Mouse (Mus musculus): ENCODE results near the gene Mycbp2.

Mycbp2 gene

DNA sequence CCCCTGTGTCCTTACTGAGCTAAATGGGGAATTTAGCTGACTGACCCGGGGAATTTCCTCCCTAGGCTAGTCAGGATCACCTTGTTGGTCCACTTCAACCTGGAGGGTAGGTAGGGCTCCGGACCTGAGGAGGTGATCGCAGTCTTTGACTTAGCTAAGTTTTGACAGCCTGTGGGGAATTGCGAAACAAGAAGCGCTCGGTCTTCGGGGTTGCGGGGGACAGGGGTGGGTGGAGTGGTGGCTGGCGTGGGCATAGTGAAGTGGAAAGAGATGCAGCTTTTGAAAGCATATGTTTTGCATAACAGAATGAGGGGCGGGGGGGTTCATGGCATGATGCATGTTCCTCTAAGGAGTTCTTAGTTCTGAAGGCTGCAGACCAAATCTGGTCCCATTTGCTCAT lies 275.8 kb downstream of the Mycbp2 start:
- peak; percentile 33 for DNase-seq

DNA sequence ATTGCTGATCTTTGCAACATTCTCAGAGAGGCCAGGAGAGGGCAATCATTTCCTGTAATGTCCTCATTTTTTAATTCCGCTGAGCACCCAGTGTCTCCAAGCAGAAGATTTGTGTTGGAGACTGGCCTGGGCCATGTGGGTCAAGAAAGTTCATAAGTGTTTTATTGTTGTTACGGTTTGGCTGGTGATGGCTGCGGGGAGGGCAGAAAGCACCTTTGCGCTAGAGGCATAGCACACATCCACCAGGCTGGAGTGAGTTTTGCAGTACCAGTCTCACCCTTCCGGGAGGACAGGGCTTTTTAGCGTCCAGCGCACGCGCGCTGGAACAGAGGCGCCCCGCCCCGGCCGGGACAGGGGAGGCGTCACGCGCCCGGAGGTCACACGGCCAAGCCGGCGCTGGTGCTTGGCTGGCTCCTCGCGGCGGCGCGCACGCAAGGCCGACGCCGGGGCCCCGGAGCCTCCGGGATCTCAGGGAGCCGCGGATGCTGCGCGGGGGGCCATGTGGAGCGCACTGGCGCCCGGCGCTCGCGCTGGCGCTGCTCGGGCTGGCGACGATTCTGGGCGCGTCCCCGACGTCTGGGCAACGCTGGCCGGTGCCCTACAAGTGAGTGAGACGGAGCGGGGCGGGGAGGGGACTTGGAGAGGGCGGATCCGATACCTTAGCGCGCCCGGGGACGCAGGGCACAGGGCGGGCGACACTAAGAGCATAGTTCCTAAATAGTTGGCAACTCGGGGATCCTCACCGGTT lies 276.6 kb downstream of the Mycbp2 start, which contains the start of gene Cln5:
TSS of gene Cln5 (plus strand) at position 353 of the 748 bp plus-strand sequence.
- DNase-seq, result peak; percentile 97

DNA sequence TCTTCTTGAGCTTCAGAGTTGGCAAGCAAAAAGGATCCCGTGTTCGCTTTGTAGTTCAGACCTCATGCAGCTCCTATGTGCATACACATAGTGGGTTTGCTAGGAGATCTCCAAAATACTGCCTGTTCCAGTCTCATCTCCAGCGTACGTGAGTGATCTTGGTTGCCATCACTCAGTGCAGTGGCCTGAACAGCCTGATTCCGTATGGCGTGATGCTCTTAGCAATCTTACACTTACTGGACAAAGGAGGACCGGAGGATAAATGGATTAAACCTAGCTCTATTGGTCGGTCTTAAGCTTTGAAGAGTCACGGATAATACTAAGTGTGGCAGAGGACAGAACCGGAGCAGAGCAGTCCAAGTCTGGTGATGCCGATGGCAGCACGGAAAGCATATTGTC lies 277.1 kb downstream of the Mycbp2 start:
- DNase-seq, result no peak

DNA sequence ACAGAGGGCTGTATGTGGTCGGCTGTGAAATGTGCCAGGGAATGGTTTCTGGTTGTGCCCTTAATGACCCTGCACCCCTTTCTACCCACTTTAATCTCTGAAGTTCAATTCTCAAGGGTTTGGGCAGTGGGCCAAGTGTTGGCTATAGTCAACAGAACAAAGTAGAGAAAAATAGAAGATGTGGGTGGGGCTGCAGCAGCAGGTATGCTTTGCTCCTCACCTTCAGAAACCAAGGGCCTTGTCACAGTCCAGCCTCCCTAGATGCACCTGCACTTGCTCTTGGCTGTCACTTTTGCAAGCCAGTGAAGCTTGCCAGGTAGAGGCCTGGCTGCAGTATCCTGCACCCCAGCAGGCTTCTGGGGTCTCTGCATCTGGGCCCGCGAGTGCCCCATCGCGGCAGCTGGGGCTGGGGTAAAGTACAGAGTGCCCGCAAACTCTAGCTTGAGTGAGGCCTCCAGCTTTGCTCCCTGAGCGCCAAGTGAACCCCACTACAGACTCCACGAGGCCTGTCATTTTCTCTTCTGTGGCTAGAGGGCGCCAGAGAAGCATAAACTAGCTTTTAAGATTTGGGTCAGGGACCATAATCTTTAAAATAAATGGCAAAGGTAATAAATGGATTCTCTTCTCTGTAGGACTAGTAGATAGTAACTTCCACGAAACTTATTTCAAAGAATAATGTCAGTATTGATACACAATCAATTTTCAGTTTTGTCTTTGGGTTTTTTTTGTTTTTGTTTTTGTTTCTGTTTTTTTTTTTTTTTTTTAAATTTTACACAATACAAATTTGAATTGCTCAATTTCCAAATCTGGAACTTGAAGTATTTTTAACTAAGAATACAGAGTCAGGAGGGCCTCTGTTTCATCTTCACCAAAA lies 281.1 kb downstream of the Mycbp2 start:
- DNase-seq, result peak; percentile 84

Measured in lung, postnatal 10 days (tissue).